Mouse (Mus musculus) E14TG2a.4 (cell line): Measurements from ENCODE around the gene Sstr2.

Experiments used
- CTCF ChIP-seq: conservative IDR thresholded peaks from 2 replicates; pipeline ENCODE4 v1.5.1; 2014; ENCODE audit warnings: low read length
- NANOG ChIP-seq: IDR thresholded peaks from 2 replicates; pipeline ENCODE4 v1.6.1; 2014; ENCODE audit warnings: borderline replicate concordance, low read length, mixed read lengths
- POU5F1 ChIP-seq: IDR thresholded peaks from 2 replicates; pipeline ENCODE4 v1.6.1; 2014; ENCODE audit warnings: low read length, borderline replicate concordance

GRCm38 (mm10) chr11:113664279-113664678, 45.1 kb downstream of the Sstr2 start:
- TF ChIP-seq CTCF (no peak), NANOG (no peak), POU5F1 (no peak)
